Mouse (Mus musculus): ENCODE measurements at regions not wholly inside any gene's neighbourhood (a gene's known extent, or its start where the extent isn't known, plus 50 kb on each side); places are given as distances from the start of the nearest gene placed in this dataset.

DNA sequence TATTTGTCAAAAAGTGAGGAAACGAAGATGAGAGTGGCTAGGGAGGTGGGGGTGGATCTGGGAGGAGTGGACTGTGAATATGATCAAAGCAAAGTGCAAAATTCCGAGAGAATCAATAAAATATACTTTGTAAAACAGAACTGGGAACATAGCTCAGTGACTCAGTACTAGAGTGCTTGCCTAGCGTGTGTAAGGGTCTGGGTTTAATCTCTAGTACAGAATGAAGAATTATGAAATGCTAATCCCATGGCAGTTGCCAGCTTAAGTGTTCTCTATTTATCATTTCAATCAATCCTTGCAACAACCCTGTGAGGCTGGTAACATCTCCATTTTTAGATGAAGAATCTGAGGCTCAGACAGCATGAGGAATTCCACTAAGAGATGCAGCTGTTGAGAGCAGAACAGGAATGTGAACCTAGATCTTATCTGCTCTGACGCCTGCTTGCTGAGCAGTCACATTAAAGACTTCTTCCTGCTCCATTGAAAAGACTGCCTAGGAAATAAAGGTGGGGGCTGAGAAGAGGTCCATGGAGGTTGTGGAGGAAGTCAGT lies 152.5 kb downstream of the Nr2f2 start:
- no peak for DNase-seq

DNA sequence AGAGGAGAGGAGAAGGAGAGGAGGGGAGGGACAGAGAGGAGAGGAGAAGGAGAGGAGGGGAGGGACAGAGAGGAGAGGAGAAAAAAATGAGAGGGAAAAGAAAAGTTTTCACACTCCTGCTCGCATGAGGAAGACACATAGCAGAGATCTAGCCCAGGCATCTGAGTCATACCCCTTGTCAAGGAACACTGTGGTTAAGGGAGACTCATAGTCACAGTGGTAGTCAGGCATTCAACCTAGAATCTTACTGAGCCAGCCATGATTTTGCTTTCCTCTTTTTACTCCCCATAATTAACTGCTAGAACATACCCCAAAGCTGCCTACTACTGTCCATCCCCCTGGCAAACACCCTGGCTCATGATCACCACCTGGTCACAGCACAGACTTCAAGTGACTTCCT lies 160.6 kb downstream of the Nr2f2 start:
- no peak for DNase-seq

- DNase-seq = no peak
Measured at GRCm38 (mm10) chr7:70200188-70200587, 166.3 kb downstream of the Nr2f2 start.

DNA sequence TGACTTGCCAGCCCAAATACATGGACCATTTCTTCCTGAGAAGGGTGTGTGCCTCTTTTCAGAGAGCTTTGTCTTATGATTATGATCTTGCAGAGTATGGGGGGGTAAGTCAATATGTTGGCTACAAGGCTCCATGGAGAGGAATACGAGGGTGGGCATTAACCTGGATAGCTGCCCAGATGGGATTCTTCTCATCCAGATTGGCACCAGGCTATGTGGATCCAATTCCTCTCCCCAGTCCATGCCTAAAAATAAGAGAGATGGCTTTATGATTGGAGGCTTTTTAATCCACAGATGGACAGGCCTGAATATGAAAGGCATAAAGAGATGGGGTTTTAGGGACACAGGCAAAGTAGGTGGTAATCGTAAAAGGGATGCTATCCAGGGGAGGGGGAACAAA lies 187.6 kb downstream of the Nr2f2 start:
- no peak for DNase-seq

GRCm38 (mm10) chr7:70178006-70178405 lies 188.5 kb downstream of the Nr2f2 start:
- no peak for DNase-seq

GRCm38 (mm10) chr7:70176686-70177259 lies 189.8 kb downstream of the Nr2f2 start:
- DNase-seq = no peak

DNA sequence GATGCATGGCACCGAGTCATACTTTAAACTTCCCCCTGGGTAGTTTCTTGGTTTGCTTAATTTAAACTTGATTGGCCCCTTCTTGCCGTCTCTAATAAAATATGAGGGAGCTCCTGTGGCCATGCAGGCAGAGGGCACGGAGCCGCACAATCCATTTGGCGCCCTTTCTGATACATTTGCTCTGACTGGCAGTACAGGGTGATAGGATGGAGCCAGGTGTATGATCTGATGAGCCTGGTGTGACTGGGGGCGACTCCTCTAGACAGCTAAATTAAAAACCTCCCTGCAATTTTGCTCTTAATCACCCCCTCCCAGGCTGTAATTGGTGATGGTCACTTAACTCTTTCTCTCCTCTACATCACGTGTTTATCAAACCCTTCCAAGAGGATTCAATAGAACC lies 190.4 kb downstream of the Nr2f2 start:
- DNase-seq = no peak

DNA sequence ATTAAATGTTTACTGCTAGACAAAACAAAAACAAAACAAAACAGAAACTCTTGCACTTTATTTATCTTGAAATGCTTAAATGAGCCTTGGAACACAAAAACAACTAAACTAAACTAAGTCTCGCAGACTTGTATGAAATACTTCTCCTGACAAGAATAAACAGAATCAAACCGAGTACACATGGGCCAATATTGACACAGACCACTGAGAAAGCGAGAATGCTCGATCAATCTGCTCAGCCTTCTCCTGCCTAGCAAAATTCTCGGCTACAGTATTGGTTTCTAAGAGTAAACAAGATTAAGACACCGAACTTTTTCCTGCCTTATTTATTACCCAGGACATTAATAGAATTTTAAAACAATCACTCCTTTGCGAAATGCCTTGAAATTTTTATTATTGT lies 194.1 kb downstream of the Nr2f2 start:
- no peak for DNase-seq

GRCm38 (mm10) chr7:70171456-70171855 lies 195.1 kb downstream of the Nr2f2 start:
- no peak for DNase-seq

- no peak for DNase-seq
Measured at GRCm38 (mm10) chr7:70168080-70168479, 198.5 kb downstream of the Nr2f2 start.

DNA sequence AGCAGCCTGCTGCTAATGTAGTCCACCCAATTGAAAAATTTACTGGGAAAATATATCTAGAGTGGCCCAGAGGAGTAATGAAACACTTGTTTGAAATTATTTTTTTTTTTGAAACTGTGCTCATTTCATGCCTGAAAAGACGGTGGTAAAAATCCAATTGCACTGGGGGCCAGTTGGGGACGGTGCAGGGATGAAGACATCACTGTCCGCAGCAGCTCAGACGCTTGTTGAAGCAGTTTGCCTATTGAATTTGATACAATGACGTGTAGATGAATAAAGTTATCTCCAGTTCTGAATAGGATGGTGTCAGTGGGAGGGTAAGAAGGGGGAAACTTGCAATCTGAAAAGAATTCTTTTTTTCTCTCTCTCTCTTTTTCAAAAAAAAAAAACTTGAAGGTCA lies 200.5 kb downstream of the Nr2f2 start:
- DNase-seq = no peak

DNA sequence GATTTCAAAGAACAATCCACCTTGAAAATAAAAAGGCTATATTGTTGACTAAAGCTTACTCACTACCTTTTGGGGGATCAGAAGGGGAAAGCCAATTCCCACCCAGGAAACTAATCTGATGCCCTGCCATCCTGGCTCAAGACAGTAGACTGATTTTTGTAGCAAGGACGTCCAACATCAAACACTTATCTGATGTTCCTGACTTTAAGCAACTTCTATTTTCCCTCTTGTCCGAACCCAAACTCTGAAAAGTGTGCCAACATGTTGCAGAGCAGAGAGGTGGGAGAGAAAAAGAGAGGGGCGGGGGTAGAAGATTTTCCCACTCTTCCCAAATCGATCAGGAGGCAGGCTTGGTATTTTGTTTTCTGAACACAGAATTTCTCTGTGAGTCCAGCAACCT lies 201.0 kb downstream of the Nr2f2 start:
- no peak for DNase-seq

- DNase-seq = no peak
Measured at GRCm38 (mm10) chr7:70164691-70165193, 201.8 kb downstream of the Nr2f2 start.

GRCm38 (mm10) chr7:70158531-70158930 lies 208.0 kb downstream of the Nr2f2 start:
- no peak for DNase-seq

DNA sequence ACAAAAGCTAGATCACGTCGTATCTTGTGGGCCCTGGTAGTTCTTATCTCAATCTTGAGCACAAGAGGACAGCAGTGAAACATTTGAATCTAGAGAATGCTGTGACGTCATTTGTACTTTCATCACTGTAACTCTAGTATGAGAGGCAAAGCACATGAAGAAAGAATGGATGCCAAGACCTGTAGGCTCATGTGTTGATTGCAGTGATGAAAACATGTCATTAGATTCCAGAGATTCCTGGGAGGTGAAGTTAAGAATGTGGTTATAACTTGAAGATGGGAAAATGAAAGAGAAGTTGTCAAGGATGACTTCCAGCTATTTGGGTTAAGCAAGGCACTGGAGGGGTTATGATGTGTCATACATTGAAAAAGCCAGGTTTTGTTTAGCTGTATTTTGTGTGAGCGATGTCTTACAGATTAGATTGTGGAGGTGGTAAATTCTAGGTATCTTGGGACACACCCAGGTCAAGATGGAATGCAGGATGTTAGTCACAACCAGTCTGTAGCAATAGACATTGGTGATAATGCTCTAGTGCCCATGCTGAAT lies 221.7 kb downstream of the Nr2f2 start:
- DNase-seq = no peak

GRCm38 (mm10) chr7:70136837-70137236 lies 229.7 kb downstream of the Nr2f2 start:
- no peak for DNase-seq

- no peak for DNase-seq
Measured at GRCm38 (mm10) chr7:70135416-70135815, 231.1 kb downstream of the Nr2f2 start.

DNA sequence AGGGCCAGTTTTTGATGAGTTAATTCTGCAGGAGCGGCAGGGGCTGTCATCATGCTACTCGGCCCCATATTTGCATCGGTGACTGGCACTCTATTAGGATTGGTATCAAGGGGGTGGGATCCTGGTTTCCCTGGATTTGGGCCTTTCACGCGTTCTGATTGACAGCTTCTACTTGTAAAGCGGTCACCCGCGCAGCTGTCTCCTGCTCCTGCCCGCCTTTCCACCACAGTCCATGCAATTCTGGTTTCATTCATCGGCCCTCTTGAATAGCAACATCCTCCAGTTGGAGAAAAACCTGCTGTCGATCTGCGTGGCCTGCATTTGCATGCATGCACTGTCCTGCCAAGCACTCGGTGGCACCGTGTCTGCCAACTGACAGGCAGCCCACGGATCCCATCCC lies 236.6 kb downstream of the Nr2f2 start:
- DNase-seq = no peak

GRCm38 (mm10) chr7:70122818-70123217 lies 243.7 kb downstream of the Nr2f2 start:
- DNase-seq = no peak

- DNase-seq = no peak
Measured at GRCm38 (mm10) chr7:70119517-70119916, 247.0 kb downstream of the Nr2f2 start.

DNA sequence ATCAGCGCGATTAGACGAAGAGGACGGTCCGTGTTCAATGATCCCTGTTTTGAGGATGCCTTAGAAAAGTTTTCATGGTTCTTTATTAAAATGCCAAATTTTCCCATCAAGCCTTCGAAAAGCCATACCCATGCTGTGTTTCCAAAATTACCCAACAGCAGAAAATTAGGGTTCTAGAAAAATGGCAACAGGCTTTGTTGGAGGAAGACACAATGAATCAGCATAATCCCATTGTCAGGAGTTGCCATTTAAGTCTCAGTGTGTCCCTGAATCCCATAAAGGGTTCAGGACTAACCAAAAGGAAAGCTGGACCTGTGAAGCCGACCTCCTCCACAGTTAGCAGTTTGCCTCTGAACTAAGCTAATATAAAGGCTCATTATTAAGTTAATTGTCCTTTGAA lies 247.6 kb downstream of the Nr2f2 start:
- no peak for DNase-seq

DNA sequence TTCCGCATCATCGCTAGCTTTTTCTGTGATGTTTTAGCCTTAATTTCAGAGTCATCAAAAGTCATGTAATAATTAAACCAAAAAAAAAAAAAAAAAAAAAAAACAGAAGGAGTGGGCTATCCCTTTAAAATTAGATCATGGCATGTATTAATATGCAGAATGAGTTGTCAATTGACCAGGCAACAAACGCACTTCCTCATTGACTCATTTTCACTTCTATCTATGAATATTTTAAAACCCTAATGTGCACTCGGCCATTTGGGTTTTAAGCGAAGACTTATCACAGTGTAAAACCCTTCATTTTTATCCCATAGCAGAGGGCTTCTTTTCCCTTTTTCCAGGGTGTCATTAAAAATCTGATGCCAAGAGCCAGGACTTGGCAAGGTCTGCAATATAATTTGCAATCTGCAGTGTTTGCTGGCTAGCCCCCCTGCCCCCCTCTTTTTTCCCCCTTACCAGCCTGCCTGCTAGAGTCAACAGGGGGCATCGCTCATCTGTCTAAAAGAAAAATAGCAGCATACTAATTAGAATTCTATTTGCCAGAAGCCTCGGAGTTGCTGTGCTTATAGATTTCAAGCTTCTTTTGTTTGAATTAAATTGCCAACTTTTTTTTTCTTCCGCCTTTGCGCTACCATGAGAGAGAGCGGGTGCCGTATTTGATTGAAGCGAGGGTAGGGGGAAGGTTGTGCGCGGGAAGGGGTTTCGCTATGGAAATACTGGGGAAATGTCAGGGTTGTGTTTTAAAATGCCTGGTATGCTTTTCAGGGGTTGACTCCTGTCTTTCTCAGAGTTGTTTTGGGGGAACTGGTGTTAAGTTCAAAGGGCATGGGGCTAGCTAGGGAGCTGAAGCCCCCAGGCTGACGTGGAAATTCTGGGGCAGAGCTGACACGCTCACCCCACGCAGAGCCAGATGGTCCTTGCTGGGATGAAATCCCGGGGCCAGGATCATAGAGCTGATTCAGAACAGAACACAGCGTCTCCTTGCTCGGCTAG lies 248.3 kb downstream of the Nr2f2 start:
- no peak for DNase-seq

DNA sequence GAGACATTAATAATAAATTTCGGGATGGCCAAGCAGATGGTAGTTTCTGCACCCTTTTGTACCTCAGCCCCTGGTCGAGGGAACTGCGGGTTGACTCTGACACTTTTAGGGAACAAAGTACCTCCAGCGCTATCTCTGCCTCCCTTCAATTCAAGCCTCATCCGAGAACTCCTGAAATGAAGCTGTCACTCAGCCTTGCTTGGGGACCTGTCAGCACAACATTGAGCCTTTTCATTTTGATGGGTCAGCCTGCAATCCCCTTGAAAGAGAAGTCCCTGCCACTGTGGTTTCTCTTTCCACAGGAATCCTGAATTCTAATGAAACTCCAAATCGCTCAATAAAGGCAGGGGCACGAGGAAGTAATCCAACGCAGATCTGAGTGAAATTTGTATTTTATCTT lies 257.5 kb downstream of the Nr2f2 start:
- no peak for DNase-seq

- no peak for DNase-seq
Measured at GRCm38 (mm10) chr7:70105024-70105423, 261.5 kb downstream of the Nr2f2 start.
